Mouse (Mus musculus) CH12.LX (cell line): ENCODE results near the gene Gm1043. TPM values are rescaled to one million over a fixed set of nuclear protein-coding genes. Genes with fewer than 3 reads are reported as not detected.

ENCODE experiments used
- DNase-seq: peaks from one replicate; pipeline ENCODE4 v3.0.0-alpha.2; 2013; ENCODE audit errors: extremely low read depth
- H3K27ac ChIP-seq: 2 replicates; pipeline ENCODE4 v1.5.1; 2012; ENCODE audit warnings: low read depth, mild to moderate bottlenecking, control low read depth, moderate library complexity; ENCODE audit not compliant: insufficient read depth
- H3K27me3 ChIP-seq: replicated peaks from 2 replicates; pipeline ENCODE3; 2012; ENCODE audit warnings: inconsistent platforms
- H3K36me3 ChIP-seq, 2 experiments: replicated peaks in 1 of 2; 2 replicates each; pipeline versions ENCODE3 to v1.6.1; 2012; ENCODE audit warnings: inconsistent platforms in 1 of 2, low read length in 1 of 2, mild to moderate bottlenecking in 1 of 2, mixed read lengths in 1 of 2, moderate library complexity in 1 of 2; ENCODE audit not compliant: control insufficient read depth in 1 of 2, insufficient read depth in 1 of 2
- H3K4me1 ChIP-seq, 2 experiments: 2 replicates each; pipeline ENCODE4 v1.6.1; 2012; ENCODE audit warnings: inconsistent platforms in 1 of 2, moderate library complexity in 1 of 2; ENCODE audit not compliant: insufficient read depth in 2 of 2, control insufficient read depth in 1 of 2
- H3K4me2 ChIP-seq: 2 replicates; pipeline ENCODE4 v1.6.1; 2012; ENCODE audit warnings: low read depth, mild to moderate bottlenecking, control low read depth; ENCODE audit not compliant: poor library complexity, insufficient read depth, severe bottlenecking
- H3K4me3 ChIP-seq, 3 experiments: fragments of 150-350 bp in 1 of 3; sonication (generic) in 1 of 3; replicated peaks in 1 of 3; 2 replicates each; pipeline versions ENCODE3 to v1.5.1; 2011 to 2012; ENCODE audit warnings: low read depth in 2 of 3, low read length in 2 of 3, mild to moderate bottlenecking in 2 of 3, moderate library complexity in 2 of 3, control low read depth in 1 of 3, improper control_type of control experiment in 1 of 3, inconsistent platforms in 1 of 3, mixed read lengths in 1 of 3; ENCODE audit not compliant: poor library complexity in 1 of 3
- H3K79me2 ChIP-seq: replicated peaks from 2 replicates; pipeline ENCODE4 v1.6.1; 2012; ENCODE audit warnings: mild to moderate bottlenecking, moderate library complexity; ENCODE audit not compliant: control insufficient read depth, poor library complexity, insufficient read depth, severe bottlenecking; ENCODE audit errors: extremely low read depth
- H3K9ac ChIP-seq: 2 replicates; pipeline ENCODE4 v1.6.1; 2012; ENCODE audit warnings: low read depth, mild to moderate bottlenecking, control low read depth, moderate library complexity; ENCODE audit not compliant: insufficient read depth
- H3K9me3 ChIP-seq: replicated peaks from 2 replicates; pipeline ENCODE3; 2012; ENCODE audit warnings: low read length, inconsistent platforms, mixed read lengths
- BHLHE40 ChIP-seq: IDR thresholded peaks from 2 replicates; pipeline ENCODE4 v1.6.1; 2011; ENCODE audit warnings: mild to moderate bottlenecking, low read depth, low read length, improper control_type of control experiment
- CHD1 ChIP-seq: IDR thresholded peaks from 2 replicates; pipeline ENCODE4 v1.6.1; 2012; ENCODE audit warnings: low read depth, low read length, improper control_type of control experiment, inconsistent platforms
- CHD2 ChIP-seq: IDR thresholded peaks from 2 replicates; pipeline ENCODE4 v1.6.1; 2011; ENCODE audit warnings: low read length, improper control_type of control experiment
- CTCF ChIP-seq, 2 experiments: IDR thresholded peaks in 1 of 2; conservative IDR thresholded peaks in 1 of 2; 2 replicates each; pipeline ENCODE4 v1.5.1; 2011 to 2012; ENCODE audit warnings: low read depth in 2 of 2, low read length in 2 of 2, improper control_type of control experiment in 1 of 2, inconsistent platforms in 1 of 2, mild to moderate bottlenecking in 1 of 2, moderate library complexity in 1 of 2
- E2F4 ChIP-seq: IDR thresholded peaks from 2 replicates; pipeline ENCODE4 v1.6.1; 2011; ENCODE audit warnings: low read depth, low read length, improper control_type of control experiment; ENCODE audit not compliant: insufficient replicate concordance
- ELF1 ChIP-seq: IDR thresholded peaks from 2 replicates; pipeline ENCODE4 v1.6.1; 2014; ENCODE audit warnings: low read depth, mild to moderate bottlenecking, inconsistent platforms, low read length, improper control_type of control experiment
- EP300 ChIP-seq: IDR thresholded peaks from 2 replicates; pipeline ENCODE4 v1.6.1; 2011; ENCODE audit warnings: low read length, improper control_type of control experiment
- ETS1 ChIP-seq: conservative IDR thresholded peaks from 2 replicates; pipeline ENCODE4 v1.6.1; 2012; ENCODE audit warnings: low read depth, mild to moderate bottlenecking, inconsistent platforms, low read length, improper control_type of control experiment, moderate library complexity
- IRF4 ChIP-seq: IDR thresholded peaks from 2 replicates; pipeline ENCODE4 v1.6.1; 2014; ENCODE audit warnings: low read depth, mild to moderate bottlenecking, inconsistent platforms, low read length, improper control_type of control experiment
- JUN ChIP-seq: IDR thresholded peaks from 2 replicates; pipeline ENCODE4 v1.6.1; 2011; ENCODE audit warnings: low read depth, mild to moderate bottlenecking, low read length, improper control_type of control experiment, moderate library complexity; ENCODE audit not compliant: insufficient read depth
- NELFE ChIP-seq: IDR thresholded peaks from 2 replicates; pipeline ENCODE4 v1.6.1; 2011; ENCODE audit warnings: low read depth, low read length, improper control_type of control experiment
- NRF1 ChIP-seq: IDR thresholded peaks from 2 replicates; pipeline ENCODE4 v1.6.1; 2014; ENCODE audit warnings: low read depth, mild to moderate bottlenecking, inconsistent platforms, low read length, improper control_type of control experiment, moderate library complexity
- PAX5 ChIP-seq: IDR thresholded peaks from 2 replicates; pipeline ENCODE4 v1.6.1; 2012; ENCODE audit warnings: low read length, inconsistent platforms, mixed read lengths
- POLR2AphosphoS2 ChIP-seq: IDR thresholded peaks from 2 replicates; pipeline ENCODE4 v1.6.1; 2011; ENCODE audit warnings: low read depth, low read length, improper control_type of control experiment
- RAD21 ChIP-seq: IDR thresholded peaks from 2 replicates; pipeline ENCODE4 v1.6.1; 2011; ENCODE audit warnings: low read depth, mild to moderate bottlenecking, low read length, improper control_type of control experiment, moderate library complexity
- RCOR1 ChIP-seq: conservative IDR thresholded peaks from 2 replicates; pipeline ENCODE4 v1.6.1; 2012; ENCODE audit warnings: low read depth, mild to moderate bottlenecking, inconsistent platforms, low read length, improper control_type of control experiment
- SMC3 ChIP-seq: IDR thresholded peaks from 2 replicates; pipeline ENCODE4 v1.6.1; 2011; ENCODE audit warnings: low read depth, low read length, improper control_type of control experiment
- TBP ChIP-seq: conservative IDR thresholded peaks from 2 replicates; pipeline ENCODE4 v1.6.1; 2011; ENCODE audit warnings: low read depth, low read length, improper control_type of control experiment
- TCF12 ChIP-seq: IDR thresholded peaks from 2 replicates; pipeline ENCODE4 v1.6.1; 2014; ENCODE audit warnings: low read depth, mild to moderate bottlenecking, inconsistent platforms, low read length, improper control_type of control experiment
- ZC3H11A ChIP-seq: IDR thresholded peaks from 2 replicates; pipeline ENCODE4 v1.6.1; 2012; ENCODE audit warnings: low read depth, mild to moderate bottlenecking, inconsistent platforms, low read length, improper control_type of control experiment
- ZMIZ1 ChIP-seq: IDR thresholded peaks from 2 replicates; pipeline ENCODE4 v1.6.1; 2012; ENCODE audit warnings: low read depth, mild to moderate bottlenecking, inconsistent platforms, low read length, improper control_type of control experiment
- ZNF384 ChIP-seq: IDR thresholded peaks from 2 replicates; pipeline ENCODE4 v1.6.1; 2012; ENCODE audit warnings: low read depth, low read length, improper control_type of control experiment, inconsistent platforms
- dilution Hi-C: fragments of 300-500 bp; cut with MboI; formaldehyde crosslinking; loops from 2 replicates; pipeline ENCODE4 v1.14.3; 2020; ENCODE audit warnings: low sequenced_read_pairs; ENCODE audit not compliant: extremely low pct_unique_long_range_greater_than_20kb, extremely low pct_ligation_motif_present
- in situ Hi-C: fragments of 300-500 bp; cut with MboI; formaldehyde crosslinking; loops from 3 replicates; pipeline ENCODE4 v1.14.3; 2019; ENCODE audit warnings: low sequenced_read_pairs, low pct_ligation_motif_present, low pct_unique_long_range_greater_than_20kb, mixed read lengths
- polyA plus RNA-seq: library from polyadenylated mRNA; unstranded; fragments of >175 nt; gene quantifications from 2 replicates; pipeline ENCODE4 v1.2.1, GENCODE M21; 2012; ENCODE audit warnings: low read depth; ENCODE audit not compliant: insufficient read length
- total RNA-seq, 2 experiments: library from RNA; depleted of rRNA; stranded (reverse); fragments of 300-350 nt in 1 of 2; fragments of >200 nt in 1 of 2; gene quantifications; 2 replicates each; pipeline ENCODE4 v1.2.3; 2012 to 2014

Gm1043 gene
- total and polyA plus RNA-seq, 3 experiments: not detected

DNA sequence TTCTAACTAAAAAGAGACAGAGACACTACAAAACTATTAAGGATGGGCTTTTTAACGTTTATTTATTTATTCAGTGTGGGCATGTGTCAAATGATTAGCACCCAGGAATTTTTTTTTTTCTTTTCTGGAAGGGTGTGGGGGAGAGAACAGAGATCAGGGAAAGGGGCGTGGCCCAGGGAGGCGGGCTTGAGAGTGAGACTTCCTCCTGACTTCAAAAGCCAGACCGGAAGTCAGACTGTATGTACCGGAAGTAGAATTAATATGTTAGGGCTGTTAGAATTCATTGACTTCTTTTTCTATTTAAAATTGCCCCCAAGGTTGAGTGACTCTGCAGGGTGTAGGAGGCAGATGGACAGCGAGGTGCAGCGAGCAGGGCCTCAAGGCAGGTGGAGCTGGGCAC lies 37.2 kb upstream of the Gm1043 start:
- H3K79me2 ChIP-seq: no peaks in the 10 kb centered on the region
- H3K36me3 ChIP-seq: no peaks in the 10 kb centered on the region
- dilution Hi-C loops: no loop called here
- no peak overlapping the region for H3K4me2 ChIP-seq
- DNase-seq: no peak
- H3K9me3 ChIP-seq: no peaks in the 10 kb centered on the region
- H3K27ac ChIP-seq: no peak overlapping the region
- H3K27me3 ChIP-seq: no peaks in the 10 kb centered on the region
- no peak overlapping the region for H3K4me3 ChIP-seq
- peaks cover 8 to 54% of the 10 kb centered on the region in 2 experiments for H3K4me1 ChIP-seq
- in situ Hi-C loops: no loop called here
- no peak overlapping the region for H3K9ac ChIP-seq
- TF ChIP-seq NRF1: no peak
- TF ChIP-seq EP300: no peak
- no peak for TF ChIP-seq SMC3
- no peak for TF ChIP-seq NELFE
- TF ChIP-seq PAX5: no peak
- no peak for TF ChIP-seq RCOR1
- no peak for TF ChIP-seq POLR2AphosphoS2
- no peak for TF ChIP-seq CHD1
- TF ChIP-seq TCF12: no peak

GRCm38 (mm10) chr5:37049111-37049510 lies 36.1 kb upstream of the Gm1043 start:
- H3K4me3 ChIP-seq: no peak overlapping the region
- no peak for DNase-seq
- no peak overlapping the region for H3K9ac ChIP-seq
- dilution Hi-C loops: no loop called here
- H3K27ac ChIP-seq: no peak overlapping the region
- peaks cover 8 to 54% of the 10 kb centered on the region in 2 experiments for H3K4me1 ChIP-seq
- H3K36me3 ChIP-seq: no peaks in the 10 kb centered on the region
- H3K27me3 ChIP-seq: no peaks in the 10 kb centered on the region
- no peaks in the 10 kb centered on the region for H3K9me3 ChIP-seq
- H3K79me2 ChIP-seq: no peaks in the 10 kb centered on the region
- no peak for TF ChIP-seq TBP
- TF ChIP-seq ZC3H11A: no peak
- no peak for TF ChIP-seq ELF1
- TF ChIP-seq NRF1: no peak
- no peak for TF ChIP-seq CTCF (conservative IDR thresholded peaks at IDR 0.05 in 1 of 2, IDR thresholded peaks at IDR 0.05 in 1 of 2; ENCODE audit: low read depth in 2 of 2, low read length in 2 of 2)
- TF ChIP-seq TCF12: no peak
- no peak for TF ChIP-seq CHD2
- TF ChIP-seq RAD21: no peak
- TF ChIP-seq NELFE: no peak
- TF ChIP-seq IRF4: no peak
- TF ChIP-seq SMC3: no peak
- TF ChIP-seq ZMIZ1: no peak
- no peak for TF ChIP-seq ZNF384
- no peak for TF ChIP-seq E2F4
- no peak for TF ChIP-seq BHLHE40
- no peak for TF ChIP-seq ETS1
- no peak for TF ChIP-seq JUN
- TF ChIP-seq CHD1: no peak
- in situ Hi-C loops: no loop called here
- no peak overlapping the region for H3K4me2 ChIP-seq
